Mouse (Mus musculus) left cerebral cortex, adult 11 months (tissue): ENCODE measurements around the gene Serpinh1.
"Not testable (repeated sequence)": the region's sequence is repeated elsewhere in the genome, so short reads cannot be mapped to it uniquely, and the experiment has no call there.

Experiments
- DNase-seq: peaks from one replicate; pipeline ENCODE4 v3.0.0; 2022; ENCODE audit warnings: low spot score

The Serpinh1 gene

GRCm38 (mm10) chr7:99374325-99374724, 21.3 kb upstream of the Serpinh1 start:
- DNase-seq, result not testable (repeated sequence)

GRCm38 (mm10) chr7:99366716-99367115, 13.7 kb upstream of the Serpinh1 start:
- no peak for DNase-seq

GRCm38 (mm10) chr7:99365069-99365468, 12.0 kb upstream of the Serpinh1 start:
- no peak for DNase-seq

- no peak for DNase-seq
Measured at GRCm38 (mm10) chr7:99362137-99362536, 9.1 kb upstream of the Serpinh1 start.

GRCm38 (mm10) chr7:99360803-99361414, 7.9 kb upstream of the Serpinh1 start:
- DNase-seq, result no peak

- peak; percentile 68 for DNase-seq
Measured at GRCm38 (mm10) chr7:99360021-99360802, 7.2 kb upstream of the Serpinh1 start.

GRCm38 (mm10) chr7:99358371-99358770, 5.3 kb upstream of the Serpinh1 start:
- no peak for DNase-seq

- no peak for DNase-seq
Measured at GRCm38 (mm10) chr7:99357201-99357600, 4.2 kb upstream of the Serpinh1 start.

GRCm38 (mm10) chr7:99356244-99356930, 3.3 kb upstream of the Serpinh1 start:
- DNase-seq, result no peak

GRCm38 (mm10) chr7:99355731-99356131, 2.7 kb upstream of the Serpinh1 start:
- DNase-seq, result peak; percentile 48

GRCm38 (mm10) chr7:99351802-99352517, 1.1 kb downstream of the Serpinh1 start:
- DNase-seq, result no peak

- no peak for DNase-seq
Measured at GRCm38 (mm10) chr7:99351104-99351801, 1.8 kb downstream of the Serpinh1 start.

GRCm38 (mm10) chr7:99349782-99350720, 3.0 kb downstream of the Serpinh1 start:
- DNase-seq, result no peak

GRCm38 (mm10) chr7:99348883-99349282, 4.2 kb downstream of the Serpinh1 start:
- no peak for DNase-seq

- DNase-seq, result no peak
Measured at GRCm38 (mm10) chr7:99347268-99347667, 5.8 kb downstream of the Serpinh1 start.

- no peak for DNase-seq
Measured at GRCm38 (mm10) chr7:99343577-99343976, 9.5 kb downstream of the Serpinh1 start.

GRCm38 (mm10) chr7:99340736-99341135, 12.3 kb downstream of the Serpinh1 start:
- no peak for DNase-seq

- DNase-seq, result peak; percentile 47
Measured at GRCm38 (mm10) chr7:99332774-99333480, 20.1 kb downstream of the Serpinh1 start.

GRCm38 (mm10) chr7:99330012-99330411, 23.0 kb downstream of the Serpinh1 start:
- DNase-seq, result no peak

GRCm38 (mm10) chr7:99328847-99329246, 24.2 kb downstream of the Serpinh1 start:
- DNase-seq, result no peak
